ENCODE assay signal across 13 mouse cellular contexts in the genomic region with DNA sequence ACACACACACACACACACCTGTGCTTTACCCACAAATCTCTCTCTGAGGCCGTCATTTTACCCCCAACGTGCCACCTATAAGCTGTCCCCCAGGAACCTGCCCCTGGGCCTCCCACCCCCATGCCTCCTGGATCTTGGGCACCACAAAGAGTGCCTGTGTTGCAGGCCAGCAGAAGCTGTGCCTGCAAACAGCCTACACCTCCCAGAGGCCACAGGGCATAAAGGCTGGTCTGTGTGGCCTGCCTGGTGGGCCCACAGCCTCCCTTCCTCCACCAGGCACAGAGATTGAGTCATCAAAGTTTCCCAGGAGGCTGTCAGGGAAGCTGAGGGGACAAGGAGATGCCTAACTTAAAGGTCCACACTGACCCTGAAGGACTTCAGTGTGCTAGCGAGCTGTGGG.
DNase-seq lines count a peak whose midpoint lies in the region; ATAC-seq and TF ChIP-seq lines count a peak whose summit lies in the region.
"Had no signal": no experiment of that assay in that cellular context is flagged by ENCODE, and none has a peak within 500 bp of the region (broad histone marks: within the 10 kb centered on the region; RNA-seq: fewer than 3 reads in every experiment).

No protein-coding gene starts in this region.

- H3K9me3 ChIP-seq in stomach, embryonic 14.5 days (ENCODE audit: control insufficient read depth, low read depth, low read length) = no peaks in the 10 kb centered on the region
- H3K9me3 ChIP-seq in stomach, postnatal 0 days (ENCODE audit: control insufficient read depth, low read length) = no peaks in the 10 kb centered on the region
- H3K9me3 ChIP-seq: neural tube, embryonic 15.5 days had no signal

- H3K4me2 ChIP-seq in stomach, embryonic 14.5 days (replicated peaks; ENCODE audit: low read depth, low read length) = no peak overlapping the region
- H3K4me2 ChIP-seq in stomach, postnatal 0 days (replicated peaks; ENCODE audit: low read depth) = no peak overlapping the region
- H3K4me2 ChIP-seq: neural tube, embryonic 15.5 days had no signal

- TF ChIP-seq POLR2A in cerebellum, adult 2 months (IDR thresholded peaks at IDR 0.05; ENCODE audit: borderline replicate concordance, insufficient read depth, low read length) = no peak

- no peak for TF ChIP-seq CTCF in cerebellum, adult 2 months (IDR thresholded peaks at IDR 0.05; ENCODE audit: borderline replicate concordance, insufficient read depth, low read depth, low read length)
- no peak for TF ChIP-seq CTCF in stomach, postnatal 0 days (IDR thresholded peaks at IDR 0.05; ENCODE audit: low read depth)

- no peak overlapping the region for H3K9ac ChIP-seq in stomach, embryonic 14.5 days (replicated peaks; ENCODE audit: low read depth, low read length)
- no peak overlapping the region for H3K9ac ChIP-seq in stomach, postnatal 0 days (ENCODE audit: low read length)
- H3K9ac ChIP-seq: neural tube, embryonic 15.5 days had no signal

- WGBS in cerebellum, adult 2 months = 68% methylated on average over 3 of the region's 3 CpGs
- 82% methylated on average over 3 of the region's 3 CpGs for WGBS in stomach, embryonic 14.5 days
- WGBS in stomach, postnatal 0 days = 77% methylated on average over 3 of the region's 3 CpGs

- no peak for TF ChIP-seq EP300 in stomach, postnatal 0 days (optimal IDR thresholded peaks at IDR 0.05)

- peak overlapping the region; percentile 30; the same call in 1 of the 2 replicates for H3K27ac ChIP-seq in cerebellum, adult 2 months (ENCODE audit: insufficient read depth, low read length)
- no peak overlapping the region for H3K27ac ChIP-seq in stomach, embryonic 14.5 days (ENCODE audit: low read length)
- H3K27ac ChIP-seq in stomach, postnatal 0 days (replicated peaks) = no peak overlapping the region; the same call in 1 of the 2 replicates
- H3K27ac ChIP-seq: forebrain, embryonic 10.5 days; neural tube, embryonic 15.5 days had no signal

- H3K27me3 ChIP-seq in cerebellum, adult 2 months (ENCODE audit: control insufficient read depth, insufficient read depth, low read length) = no peaks in the 10 kb centered on the region
- no peaks in the 10 kb centered on the region for H3K27me3 ChIP-seq in stomach, embryonic 14.5 days (ENCODE audit: control insufficient read depth, insufficient read depth, low read length)
- H3K27me3 ChIP-seq in stomach, postnatal 0 days (ENCODE audit: control insufficient read depth, insufficient read depth, low read length) = no peaks in the 10 kb centered on the region
- H3K27me3 ChIP-seq: neural tube, embryonic 15.5 days had no signal

- no peaks in the 10 kb centered on the region for H3K4me1 ChIP-seq in cerebellum, adult 2 months (ENCODE audit: control insufficient read depth, insufficient read depth, low read length)
- peaks cover 5% of the 10 kb centered on the region; the same call in 1 of the 2 replicates for H3K4me1 ChIP-seq in stomach, embryonic 14.5 days (ENCODE audit: control insufficient read depth, insufficient read depth, low read length)
- H3K4me1 ChIP-seq in stomach, postnatal 0 days (replicated peaks; ENCODE audit: control insufficient read depth, insufficient read depth) = peaks cover 5% of the 10 kb centered on the region; the same call in 1 of the 2 replicates
- H3K4me1 ChIP-seq: neural tube, embryonic 15.5 days had no signal

- ATAC-seq in stomach, embryonic 14.5 days (ENCODE audit: insufficient number of reproducible peaks, insufficient read depth, low FRiP score, low read depth) = peak; percentile 38; the same call in 1 of the 2 replicates
- no peak for ATAC-seq in stomach, postnatal 0 days (ENCODE audit: low FRiP score, low TSS enrichment)

- no peak overlapping the region for H3K4me3 ChIP-seq in cerebellum, adult 2 months (replicated peaks; ENCODE audit: insufficient read depth, low read depth, low read length)
- H3K4me3 ChIP-seq in stomach, embryonic 14.5 days (ENCODE audit: low read depth, low read length) = no peak overlapping the region
- H3K4me3 ChIP-seq in stomach, postnatal 0 days (ENCODE audit: low read depth, low read length) = no peak overlapping the region
- H3K4me3 ChIP-seq: forebrain, embryonic 10.5 days; neural tube, embryonic 15.5 days had no signal

- peak in 1 of 2 experiments; percentile 10 for DNase-seq in cerebellum, adult 2 months
- DNase-seq in cerebellum, postnatal 10 days = no peak
- DNase-seq in kidney, adult 18-20 months = peak; percentile 11
- DNase-seq in kidney, adult 11 months = no peak
- DNase-seq in stomach, postnatal 0 days (ENCODE audit: low spot score) = no peak
- peak; percentile 30 for DNase-seq in yolk sac, embryonic 10.5 days (ENCODE audit: low spot score)
- no peak for DNase-seq in left cerebral cortex, adult 8-10 months (ENCODE audit: low spot score in 2 of 2)
- DNase-seq: heart, postnatal 36 days; liver; thymus, postnatal 36 days had no signal

- H3K36me3 ChIP-seq in stomach, embryonic 14.5 days (ENCODE audit: control insufficient read depth, insufficient read depth, low read length) = no peaks in the 10 kb centered on the region
- no peaks in the 10 kb centered on the region for H3K36me3 ChIP-seq in stomach, postnatal 0 days (ENCODE audit: control insufficient read depth, insufficient read depth, low read length)
- H3K36me3 ChIP-seq: forebrain, embryonic 10.5 days; neural tube, embryonic 15.5 days had no signal

Comparison
In these comparisons a context has a peak if more than half of its experiments do, and no peak if none do; other contexts are left out.
1. DNase-seq: peak in kidney, adult 18-20 months (single experiment) and yolk sac, embryonic 10.5 days (single experiment); none in cerebellum, postnatal 10 days (0 of 2), kidney, adult 11 months (single experiment), stomach, postnatal 0 days (single experiment) and left cerebral cortex, adult 8-10 months (0 of 2).